ENCODE assay signal across 16 mouse cellular contexts in the genomic region with DNA sequence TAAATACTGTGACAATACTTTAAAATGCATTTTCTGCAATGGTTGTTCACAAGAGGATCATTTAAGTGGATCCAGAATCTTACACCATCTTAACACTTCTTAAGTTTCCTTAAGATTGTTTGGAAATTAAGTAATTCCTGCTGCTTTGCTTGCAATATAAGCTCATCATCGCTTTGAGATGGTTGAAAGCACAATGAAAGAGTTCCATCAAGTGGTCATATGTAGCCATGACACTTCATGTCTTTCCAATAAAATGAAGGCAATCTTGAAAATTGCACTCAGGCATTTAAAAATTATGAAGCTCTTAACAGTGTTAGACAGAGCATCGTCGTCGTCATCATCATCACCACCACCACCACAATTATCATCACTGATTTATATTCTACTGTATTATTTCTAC.
DNase-seq lines count a peak whose midpoint lies in the region; ATAC-seq and TF ChIP-seq lines count a peak whose summit lies in the region.
"Had no signal": no experiment of that assay in that cellular context is flagged by ENCODE, and none has a peak within 500 bp of the region (broad histone marks: within the 10 kb centered on the region; RNA-seq: fewer than 3 reads in every experiment).

No protein-coding gene starts in this region.

- no peak for TF ChIP-seq EP300 in stomach, postnatal 0 days (optimal IDR thresholded peaks at IDR 0.05)

- no peak overlapping the region for H3K4me3 ChIP-seq in hindbrain, postnatal 0 days (ENCODE audit: low read length)
- no peak overlapping the region for H3K4me3 ChIP-seq in hindbrain, embryonic 10.5 days
- no peak overlapping the region for H3K4me3 ChIP-seq in midbrain, embryonic 15.5 days
- no peak overlapping the region for H3K4me3 ChIP-seq in midbrain, embryonic 16.5 days (ENCODE audit: low read depth, low read length)
- H3K4me3 ChIP-seq in stomach, postnatal 0 days (ENCODE audit: low read depth, low read length): no peak overlapping the region
- H3K4me3 ChIP-seq: erythroblast, embryonic 14.5 days; hindbrain, embryonic 12.5 days; neural tube, embryonic 13.5 days had no signal

- no peaks in the 10 kb centered on the region for H3K4me1 ChIP-seq in hindbrain, postnatal 0 days (ENCODE audit: insufficient read depth, low read length)
- no peaks in the 10 kb centered on the region for H3K4me1 ChIP-seq in hindbrain, embryonic 10.5 days (replicated peaks)
- peaks cover 5% of the 10 kb centered on the region for H3K4me1 ChIP-seq in midbrain, embryonic 15.5 days
- H3K4me1 ChIP-seq in midbrain, embryonic 16.5 days (ENCODE audit: control insufficient read depth, insufficient read depth, low read length): 0 out of 2 replicates have a peak, but pooled peaks cover 3% of the 10 kb centered on the region
- no peaks in the 10 kb centered on the region for H3K4me1 ChIP-seq in stomach, postnatal 0 days (replicated peaks; ENCODE audit: control insufficient read depth, insufficient read depth)

- no peak overlapping the region for H3K27ac ChIP-seq in hindbrain, postnatal 0 days
- H3K27ac ChIP-seq in hindbrain, embryonic 10.5 days: no peak overlapping the region
- no peak overlapping the region for H3K27ac ChIP-seq in midbrain, embryonic 15.5 days
- no peak overlapping the region for H3K27ac ChIP-seq in midbrain, embryonic 16.5 days (ENCODE audit: low read length)
- no peak overlapping the region for H3K27ac ChIP-seq in stomach, postnatal 0 days (replicated peaks)
- H3K27ac ChIP-seq: hindbrain, embryonic 12.5 days; neural tube, embryonic 13.5 days had no signal

- peak; percentile 6 to 22 for DNase-seq in cerebellum, postnatal 10 days
- no peak for DNase-seq in cerebellum, adult 9-11 months
- DNase-seq in hindbrain, postnatal 0 days (ENCODE audit: low spot score): peak; percentile 67
- DNase-seq in hindbrain, embryonic 10.5 days (ENCODE audit: low spot score): no peak
- no peak for DNase-seq in stomach, postnatal 0 days (ENCODE audit: low spot score)
- DNase-seq in adrenal gland, postnatal 10 days: no peak
- DNase-seq: kidney, adult 9 months; lung, adult 2 months; right cerebral cortex, adult 18-20 months; thymus, adult 18-20 months had no signal

- H3K27me3 ChIP-seq in hindbrain, postnatal 0 days (ENCODE audit: insufficient read depth, low read length): no peaks in the 10 kb centered on the region
- H3K27me3 ChIP-seq in hindbrain, embryonic 10.5 days (ENCODE audit: insufficient read depth, poor library complexity, severe bottlenecking): no peaks in the 10 kb centered on the region
- H3K27me3 ChIP-seq in midbrain, embryonic 15.5 days (replicated peaks): no peaks in the 10 kb centered on the region
- H3K27me3 ChIP-seq in midbrain, embryonic 16.5 days (ENCODE audit: control insufficient read depth, insufficient read depth, low read depth, low read length): no peaks in the 10 kb centered on the region
- H3K27me3 ChIP-seq in stomach, postnatal 0 days (ENCODE audit: control insufficient read depth, insufficient read depth, low read length): no peaks in the 10 kb centered on the region
- H3K27me3 ChIP-seq: hindbrain, embryonic 12.5 days; neural tube, embryonic 13.5 days had no signal

- no peak overlapping the region for H3K4me2 ChIP-seq in hindbrain, postnatal 0 days (ENCODE audit: low read depth, low read length)
- no peak overlapping the region for H3K4me2 ChIP-seq in midbrain, embryonic 15.5 days
- H3K4me2 ChIP-seq in midbrain, embryonic 16.5 days (ENCODE audit: low read length): no peak overlapping the region
- H3K4me2 ChIP-seq in stomach, postnatal 0 days (replicated peaks; ENCODE audit: low read depth): no peak overlapping the region
- H3K4me2 ChIP-seq: hindbrain, embryonic 12.5 days; neural tube, embryonic 13.5 days had no signal

- H3K9ac ChIP-seq in hindbrain, postnatal 0 days (replicated peaks; ENCODE audit: low read length): no peak overlapping the region
- H3K9ac ChIP-seq in midbrain, embryonic 15.5 days: no peak overlapping the region
- no peak overlapping the region for H3K9ac ChIP-seq in midbrain, embryonic 16.5 days (ENCODE audit: low read depth, low read length)
- H3K9ac ChIP-seq in stomach, postnatal 0 days (ENCODE audit: low read length): no peak overlapping the region
- H3K9ac ChIP-seq: hindbrain, embryonic 12.5 days; neural tube, embryonic 13.5 days had no signal

- WGBS in hindbrain, postnatal 0 days: 67% methylated on average over 4 of the region's 4 CpGs
- 85% methylated on average over 4 of the region's 4 CpGs for WGBS in hindbrain, embryonic 10.5 days
- WGBS in midbrain, embryonic 15.5 days: 74% methylated on average over 4 of the region's 4 CpGs
- 72% methylated on average over 4 of the region's 4 CpGs for WGBS in midbrain, embryonic 16.5 days
- 66% methylated on average over 4 of the region's 4 CpGs for WGBS in stomach, postnatal 0 days

- ATAC-seq in hindbrain, postnatal 0 days: 0 out of 2 replicates have a peak, but pooled peaks have one; percentile 45
- peak; percentile 33; the same call in 1 of the 2 replicates for ATAC-seq in midbrain, embryonic 15.5 days (replicated peaks)
- ATAC-seq in midbrain, embryonic 16.5 days: no peak
- ATAC-seq in stomach, postnatal 0 days (ENCODE audit: low FRiP score, low TSS enrichment): no peak
- ATAC-seq: activated CD4-positive, CD25-positive, alpha-beta regulatory T cell, adult 4 months had no signal

- H3K9me3 ChIP-seq in hindbrain, postnatal 0 days (ENCODE audit: low read length): no peaks in the 10 kb centered on the region
- H3K9me3 ChIP-seq in hindbrain, embryonic 10.5 days: no peaks in the 10 kb centered on the region
- H3K9me3 ChIP-seq in midbrain, embryonic 15.5 days: no peaks in the 10 kb centered on the region
- H3K9me3 ChIP-seq in midbrain, embryonic 16.5 days (replicated peaks; ENCODE audit: control insufficient read depth, low read length, poor library complexity, severe bottlenecking): no peaks in the 10 kb centered on the region
- no peaks in the 10 kb centered on the region for H3K9me3 ChIP-seq in stomach, postnatal 0 days (ENCODE audit: control insufficient read depth, low read length)
- H3K9me3 ChIP-seq: hindbrain, embryonic 12.5 days had no signal

- TF ChIP-seq CTCF in hindbrain, postnatal 0 days (IDR thresholded peaks at IDR 0.05; ENCODE audit: low read depth): peak; percentile 72
- TF ChIP-seq CTCF in stomach, postnatal 0 days (IDR thresholded peaks at IDR 0.05; ENCODE audit: low read depth): peak; percentile 68

- H3K36me3 ChIP-seq in hindbrain, postnatal 0 days (ENCODE audit: insufficient read depth, low read length): no peaks in the 10 kb centered on the region
- no peaks in the 10 kb centered on the region for H3K36me3 ChIP-seq in hindbrain, embryonic 10.5 days
- no peaks in the 10 kb centered on the region for H3K36me3 ChIP-seq in midbrain, embryonic 15.5 days (replicated peaks)
- H3K36me3 ChIP-seq in midbrain, embryonic 16.5 days (ENCODE audit: control insufficient read depth, insufficient read depth, low read length): no peaks in the 10 kb centered on the region
- H3K36me3 ChIP-seq in stomach, postnatal 0 days (ENCODE audit: control insufficient read depth, insufficient read depth, low read length): no peaks in the 10 kb centered on the region
- H3K36me3 ChIP-seq: hindbrain, embryonic 12.5 days; neural tube, embryonic 13.5 days had no signal

Comparison
In these comparisons a context has a peak if more than half of its experiments do, and no peak if none do; other contexts are left out.
1. DNase-seq: peak in cerebellum, postnatal 10 days (2 of 2) and hindbrain, postnatal 0 days (single experiment); none in cerebellum, adult 9-11 months (single experiment), hindbrain, embryonic 10.5 days (single experiment), stomach, postnatal 0 days (single experiment) and adrenal gland, postnatal 10 days (single experiment).
2. ATAC-seq: peak in hindbrain, postnatal 0 days (single experiment) and midbrain, embryonic 15.5 days (single experiment); none in midbrain, embryonic 16.5 days (single experiment) and stomach, postnatal 0 days (single experiment).